Mouse (Mus musculus) heart, postnatal 0 days (tissue): ENCODE measurements around the gene Irf6.

Experiments
- CTCF ChIP-seq: IDR thresholded peaks from 2 replicates; pipeline ENCODE4 v1.5.1; 2016; ENCODE audit warnings: antibody characterized with exemption, control low read depth, low read depth
- EP300 ChIP-seq: IDR thresholded peaks from 2 replicates; pipeline ENCODE4 v1.6.1; 2016; ENCODE audit warnings: antibody characterized with exemption, low read depth

DNA sequence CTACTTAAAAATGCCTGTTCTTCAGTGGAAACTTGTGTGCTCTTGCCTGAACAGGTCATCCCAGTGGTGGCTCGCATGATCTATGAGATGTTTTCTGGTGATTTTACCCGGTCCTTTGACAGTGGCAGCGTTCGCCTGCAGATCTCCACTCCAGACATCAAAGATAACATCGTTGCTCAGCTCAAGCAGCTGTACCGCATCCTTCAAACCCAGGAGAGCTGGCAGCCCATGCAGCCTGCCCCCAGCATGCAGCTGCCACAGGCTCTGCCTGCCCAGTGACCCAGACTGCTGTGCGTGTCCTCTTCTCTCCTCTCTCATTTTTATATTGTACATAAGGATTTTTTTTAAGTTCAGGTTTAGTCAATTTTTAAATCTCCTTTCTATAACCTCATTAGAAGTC lies 16.3 kb downstream of the Irf6 start:
- TF ChIP-seq CTCF (no peak), EP300 (no peak)
